Mouse (Mus musculus) small intestine, adult 2 months (tissue): Measurements from ENCODE around the gene Odaph. TPM values are rescaled to one million over a fixed set of nuclear protein-coding genes. Genes with fewer than 3 reads are reported as not detected.
"Not testable (repeated sequence)": the region's sequence is repeated elsewhere in the genome, so short reads cannot be mapped to it uniquely, and the experiment has no call there.

Experiments
- H3K27ac ChIP-seq: fragments of 200-500 bp; 2 replicates; pipeline ENCODE4 v1.5.1; 2012; ENCODE audit warnings: low read depth, low read length, control low read depth, inconsistent platforms; ENCODE audit not compliant: insufficient read depth
- H3K27me3 ChIP-seq: fragments of 200-500 bp; 2 replicates; pipeline ENCODE4 v1.6.1; 2012; ENCODE audit warnings: mild to moderate bottlenecking, moderate library complexity, low read length, inconsistent platforms; ENCODE audit not compliant: control insufficient read depth, insufficient read depth
- H3K36me3 ChIP-seq: fragments of 200-500 bp; 2 replicates; pipeline ENCODE4 v1.6.1; 2012; ENCODE audit warnings: mild to moderate bottlenecking, low read length, control low read depth, inconsistent platforms; ENCODE audit not compliant: control insufficient read depth, insufficient read depth
- H3K4me1 ChIP-seq: fragments of 200-500 bp; 2 replicates; pipeline ENCODE4 v1.6.1; 2012; ENCODE audit warnings: low read length, inconsistent platforms, mixed read lengths; ENCODE audit not compliant: control insufficient read depth, insufficient read depth, insufficient read length
- H3K4me3 ChIP-seq: fragments of 200-500 bp; 2 replicates; pipeline ENCODE4 v1.5.1; 2012; ENCODE audit warnings: low read depth, mild to moderate bottlenecking, control low read depth, inconsistent platforms, low read length, moderate library complexity
- CTCF ChIP-seq: fragments of 200-500 bp; IDR thresholded peaks from 2 replicates; pipeline ENCODE4 v1.5.1; 2012; ENCODE audit warnings: low read depth, mild to moderate bottlenecking, control low read depth, inconsistent platforms, low read length, moderate library complexity, mixed read lengths; ENCODE audit not compliant: insufficient replicate concordance, insufficient read length; ENCODE audit errors: extremely low read depth
- POLR2A ChIP-seq: fragments of 200-500 bp; IDR thresholded peaks from 2 replicates; pipeline ENCODE4 v1.6.1; 2012; ENCODE audit warnings: low read depth, mild to moderate bottlenecking, control low read depth, inconsistent platforms, low read length, moderate library complexity
- WGBS: fragments of 180-500 bp; shearing (Covaris S2); methylation state at CpG from one replicate; pipeline ENCODE4 v1.1.7; 2018; 5-methylcytosine and 5-hydroxymethylcytosine counted together
- polyA plus RNA-seq: library from polyadenylated mRNA; depleted of rRNA; stranded (reverse); fragments of >200 nt; gene quantifications from 2 replicates; pipeline ENCODE4 v1.2.3, GENCODE M21; 2012; rRNA removed

Odaph gene
- not detected in 2 replicates for polyA plus RNA-seq

- 76% methylated on average over 4 of the region's 4 CpGs for WGBS
- no peak within 1 kb of the TSS for H3K4me3 ChIP-seq
- no peak within 1 kb of the TSS for H3K27ac ChIP-seq
- H3K4me1 ChIP-seq: no peaks in the 10 kb centered on the region
- H3K27me3 ChIP-seq: no peaks in the 10 kb centered on the region
- no peaks in the 10 kb centered on the region for H3K36me3 ChIP-seq
- TF ChIP-seq CTCF (no peak), POLR2A (no peak)
Observed at GRCm38 (mm10) chr5:91987236-91987635, at the start of gene Odaph. TSS of gene Odaph (plus strand) at chr5:91987475.

GRCm38 (mm10) chr5:91945609-91946008, 41.7 kb upstream of the Odaph start:
- not testable (repeated sequence) for H3K27ac ChIP-seq, H3K27me3 ChIP-seq, H3K4me3 ChIP-seq, H3K4me1 ChIP-seq
- peaks cover 33% of the 10 kb centered on the region for H3K36me3 ChIP-seq
- 100% methylated on average over 1 of the region's 1 CpGs for WGBS

GRCm38 (mm10) chr5:91947008-91947407, 40.3 kb upstream of the Odaph start:
- H3K36me3 ChIP-seq: peaks cover 41% of the 10 kb centered on the region
- no peaks in the 10 kb centered on the region for H3K4me1 ChIP-seq
- no peak overlapping the region for H3K27ac ChIP-seq
- no peak for TF ChIP-seq CTCF
- no peak for TF ChIP-seq POLR2A
- no peaks in the 10 kb centered on the region for H3K27me3 ChIP-seq
- WGBS: 96% methylated on average over 4 of the region's 4 CpGs
- H3K4me3 ChIP-seq: no peak overlapping the region

- peaks cover 57% of the 10 kb centered on the region for H3K36me3 ChIP-seq
- H3K27me3 ChIP-seq: no peaks in the 10 kb centered on the region
- H3K4me3 ChIP-seq: no peak overlapping the region
- H3K4me1 ChIP-seq: no peaks in the 10 kb centered on the region
- WGBS: 94% methylated on average over 7 of the region's 7 CpGs
- TF ChIP-seq CTCF: no peak
- TF ChIP-seq POLR2A: no peak
- H3K27ac ChIP-seq: no peak overlapping the region
Observed at GRCm38 (mm10) chr5:91949441-91949840, 37.8 kb upstream of the Odaph start.

- TF ChIP-seq POLR2A (no peak), CTCF (no peak)
- Histone ChIP-seq H3K4me1 (no peaks in the 10 kb centered on the region), H3K4me3 (no peak overlapping the region), H3K36me3 (peaks cover 61% of the 10 kb centered on the region), H3K27ac (no peak overlapping the region), H3K27me3 (no peaks in the 10 kb centered on the region)
Observed at GRCm38 (mm10) chr5:91951404-91951803, 35.9 kb upstream of the Odaph start.

GRCm38 (mm10) chr5:91956991-91957760, 30.1 kb upstream of the Odaph start:
- WGBS: 69% methylated on average over 3 of the region's 3 CpGs
- Histone ChIP-seq H3K4me3 (no peak overlapping the region), H3K36me3 (peaks cover 36% of the 10 kb centered on the region), H3K27me3 (no peaks in the 10 kb centered on the region), H3K27ac (no peak overlapping the region), H3K4me1 (peaks cover 6% of the 10 kb centered on the region; the same call in 1 of the 2 replicates)
- TF ChIP-seq POLR2A: no peak
- no peak for TF ChIP-seq CTCF

- TF ChIP-seq POLR2A (no peak), CTCF (no peak)
- no peak overlapping the region for H3K4me3 ChIP-seq
- no peaks in the 10 kb centered on the region for H3K27me3 ChIP-seq
- no peak overlapping the region for H3K27ac ChIP-seq
- 81% methylated on average over 1 of the region's 1 CpGs for WGBS
- H3K4me1 ChIP-seq: peaks cover 6% of the 10 kb centered on the region; the same call in 1 of the 2 replicates
- peaks cover 23% of the 10 kb centered on the region for H3K36me3 ChIP-seq
Observed at GRCm38 (mm10) chr5:91959096-91959495, 28.2 kb upstream of the Odaph start.

GRCm38 (mm10) chr5:91959986-91960385, 27.3 kb upstream of the Odaph start:
- TF ChIP-seq POLR2A: no peak
- no peak for TF ChIP-seq CTCF
- 84% methylated on average over 1 of the region's 1 CpGs for WGBS
- no peak overlapping the region for H3K4me3 ChIP-seq
- H3K4me1 ChIP-seq: peaks cover 6% of the 10 kb centered on the region; the same call in 1 of the 2 replicates
- no peak overlapping the region for H3K27ac ChIP-seq
- H3K27me3 ChIP-seq: no peaks in the 10 kb centered on the region
- peaks cover 18% of the 10 kb centered on the region for H3K36me3 ChIP-seq
